Mouse (Mus musculus): ENCODE measurements around the gene Scd4.

Scd4 gene

DNA sequence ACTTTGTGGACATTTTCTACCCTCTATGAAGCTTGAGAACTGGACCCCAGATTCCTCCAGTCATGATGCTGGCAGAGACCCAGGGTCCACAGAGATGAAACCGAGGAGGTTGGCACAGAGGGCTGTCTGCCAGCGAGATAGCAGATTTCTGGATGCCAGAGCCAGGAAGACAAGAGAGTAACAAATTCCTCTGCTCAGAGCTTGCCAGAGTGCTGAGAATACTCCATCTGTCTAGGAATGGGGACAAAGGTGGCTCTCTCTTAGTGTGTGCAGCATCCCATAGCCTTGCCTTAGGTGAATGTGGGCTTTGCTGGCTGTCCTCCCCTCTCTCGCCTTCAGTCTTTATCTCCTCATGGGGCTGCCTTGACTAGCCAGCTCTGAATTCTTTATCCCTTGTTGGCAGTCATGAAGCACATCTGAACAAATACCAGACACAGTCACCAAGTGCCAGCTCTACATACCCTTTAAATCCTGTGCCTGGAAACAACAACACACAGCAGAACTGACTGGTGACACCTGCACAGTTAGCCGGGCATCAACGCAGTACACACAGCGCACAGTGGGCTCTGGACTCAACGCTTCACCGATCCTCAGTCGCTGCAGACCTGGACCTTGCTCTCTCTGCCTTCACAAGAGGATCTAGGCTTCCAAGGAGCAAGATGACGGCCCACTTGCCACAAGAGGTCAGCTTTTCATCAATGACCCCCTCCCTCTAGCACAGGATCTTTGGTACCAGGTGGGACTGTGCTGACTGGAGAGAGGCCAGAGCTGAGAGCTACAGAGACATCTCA is at the start of gene Scd4:
Gene Scd4 (plus strand): TSS at position 260 of the 791 bp plus-strand sequence.
- DNase-seq (ENCODE audit: low spot score in 2 of 2): no peak

DNA sequence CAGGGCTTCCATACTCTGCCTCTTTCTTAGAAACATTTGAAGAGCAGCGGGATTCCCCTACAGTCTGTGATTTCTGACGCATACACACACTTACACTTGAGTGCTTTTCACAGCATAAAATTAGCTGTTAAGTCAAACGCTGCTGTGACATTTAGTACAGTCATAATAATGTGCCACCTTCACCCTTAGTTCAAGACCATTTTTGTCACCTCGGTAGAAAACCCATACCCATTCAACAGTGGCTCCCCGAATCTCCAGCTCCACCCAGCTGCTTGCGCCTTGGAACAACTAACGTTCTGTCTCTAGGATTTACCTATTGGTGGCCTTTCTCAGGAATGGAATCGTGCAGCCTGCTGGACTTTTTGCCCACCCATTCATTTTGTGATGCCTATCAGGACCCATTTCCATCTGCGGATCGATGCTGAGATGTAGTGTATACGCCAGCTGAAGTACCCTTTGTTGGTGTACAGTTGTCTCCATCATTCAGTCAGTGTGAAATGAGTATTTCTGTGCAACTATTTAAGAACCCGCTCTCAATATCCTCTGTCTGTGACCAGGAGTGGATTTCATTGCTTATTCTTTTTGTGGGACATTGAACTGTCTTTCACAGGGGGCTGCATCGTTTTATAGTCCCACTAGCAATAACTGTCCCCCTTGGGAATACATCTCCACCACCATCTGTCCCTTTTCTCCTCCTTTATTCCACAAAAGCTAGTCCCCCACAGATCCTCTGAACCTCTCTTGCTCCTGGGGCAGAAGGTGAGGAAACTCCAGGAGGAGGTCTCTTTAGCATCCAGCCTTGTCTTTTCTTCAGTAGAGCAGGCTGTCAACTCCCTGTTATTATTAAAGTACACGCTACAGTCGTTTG is 49.5 kb upstream of the Scd4 start:
- peak; percentile 49 to 71 for DNase-seq (ENCODE audit: low spot score in 2 of 2)

GRCm38 (mm10) chr19:44284025-44284695 is 48.7 kb upstream of the Scd4 start:
- DNase-seq (ENCODE audit: low spot score in 2 of 2): peak; percentile 91 to 93

DNA sequence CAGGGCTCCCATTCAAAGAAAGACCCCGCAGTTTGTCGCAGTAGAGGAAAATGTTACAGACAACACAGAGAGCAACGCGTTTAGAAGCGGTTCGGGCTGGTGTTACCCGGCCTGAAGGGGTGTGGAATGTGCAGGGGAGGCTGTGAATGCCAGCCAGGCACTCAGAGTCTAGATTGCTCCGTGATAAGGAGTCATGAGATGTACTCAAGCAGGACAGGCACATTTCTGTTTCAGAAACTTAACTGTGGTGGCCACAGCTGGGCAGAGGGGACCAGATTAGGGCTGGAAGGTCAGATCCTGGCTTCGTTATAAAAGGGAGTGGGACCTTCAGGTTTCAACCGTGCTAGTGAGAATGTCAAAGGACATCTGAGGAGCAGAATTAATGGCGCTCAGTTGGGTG is 48.2 kb upstream of the Scd4 start:
- DNase-seq (ENCODE audit: low spot score in 2 of 2): peak in 1 of 2 experiments; percentile 22

- no peak for DNase-seq (ENCODE audit: low spot score in 2 of 2)
These were observed 47.3 kb upstream of the Scd4 start for GRCm38 (mm10) chr19:44285554-44285953.

GRCm38 (mm10) chr19:44286109-44286508 is 46.8 kb upstream of the Scd4 start:
- DNase-seq (ENCODE audit: low spot score in 2 of 2): no peak

DNA sequence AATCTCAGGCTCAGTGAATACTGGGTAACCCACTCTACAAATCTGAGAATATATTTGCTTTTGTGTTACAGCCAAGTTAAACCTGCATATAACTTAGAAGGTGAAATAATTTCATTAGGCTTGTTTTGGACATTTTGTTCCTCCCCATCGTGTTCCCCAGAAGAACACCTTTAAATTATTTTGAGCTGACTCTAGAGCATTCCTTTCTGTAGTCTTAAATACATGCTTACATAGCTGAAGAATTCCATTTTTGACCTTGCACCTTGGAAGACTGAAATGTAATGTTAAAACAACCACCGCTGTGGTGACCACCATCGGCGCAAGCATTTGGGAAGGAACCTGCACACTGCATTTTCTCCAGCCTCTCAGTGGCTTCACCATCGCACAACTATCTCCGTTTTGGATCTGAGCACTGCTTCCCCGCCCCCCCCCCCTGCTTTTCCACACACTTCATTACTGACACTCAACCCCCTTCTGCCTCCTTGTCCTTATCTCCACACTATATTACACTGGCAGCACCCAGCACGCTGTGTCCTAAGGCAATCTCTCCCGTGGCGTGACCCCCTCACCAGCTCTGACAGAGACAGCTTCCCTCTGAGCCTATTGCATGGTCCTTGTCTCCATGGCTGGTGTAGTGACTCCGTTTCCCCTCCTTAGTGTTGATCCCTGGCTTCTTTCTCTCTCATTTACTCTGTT is 45.3 kb upstream of the Scd4 start:
- DNase-seq (ENCODE audit: low spot score in 2 of 2): no peak

- DNase-seq (ENCODE audit: low spot score in 2 of 2): no peak
These were observed 40.8 kb upstream of the Scd4 start for GRCm38 (mm10) chr19:44292083-44292482.

- DNase-seq (ENCODE audit: low spot score in 2 of 2): no peak
These were observed 40.4 kb upstream of the Scd4 start for GRCm38 (mm10) chr19:44292483-44292882.

DNA sequence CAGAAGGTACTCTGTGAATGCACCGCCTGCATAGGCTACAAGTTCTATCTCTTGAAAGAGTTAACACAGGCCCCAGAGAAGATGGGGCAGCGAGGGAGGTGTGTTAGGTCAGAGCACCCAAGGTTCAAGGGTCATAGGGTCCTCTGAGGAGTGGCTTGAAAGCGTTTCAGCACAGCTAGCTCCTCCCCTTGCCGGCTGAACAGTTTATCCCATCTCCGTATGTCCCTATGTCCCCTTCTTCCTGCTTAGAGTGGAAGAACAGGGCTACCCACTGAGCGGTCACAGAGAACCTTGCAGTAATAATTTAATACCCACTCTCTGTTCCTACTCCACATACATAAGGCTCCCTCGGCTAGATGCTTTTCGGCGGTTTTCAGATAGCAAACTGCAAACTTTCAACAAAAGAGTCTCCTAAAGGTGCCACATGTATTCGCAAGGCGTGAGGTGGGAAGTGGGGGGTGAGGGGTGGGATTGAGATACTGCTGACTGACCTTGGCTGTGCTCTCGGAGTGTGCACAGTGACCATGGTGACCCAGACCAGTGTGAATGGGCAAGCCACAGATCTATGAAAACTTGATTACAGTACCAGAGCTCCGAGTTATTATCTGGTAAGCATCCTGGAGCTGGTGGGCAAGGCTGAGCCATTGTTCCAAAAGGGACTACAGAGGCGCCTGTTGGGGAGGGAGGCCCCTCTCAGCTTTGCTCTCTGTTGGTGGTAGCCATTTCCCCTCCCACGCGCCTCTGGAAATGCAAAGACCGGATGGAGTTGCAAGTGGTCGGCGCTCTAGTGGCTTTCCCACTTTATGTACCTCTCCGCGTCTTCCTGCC is 39.7 kb upstream of the Scd4 start, which contains the start of gene Scd2:
Gene Scd2 (plus strand): TSS at position 734 of the 828 bp plus-strand sequence.
- no peak for DNase-seq (ENCODE audit: low spot score in 2 of 2)

DNA sequence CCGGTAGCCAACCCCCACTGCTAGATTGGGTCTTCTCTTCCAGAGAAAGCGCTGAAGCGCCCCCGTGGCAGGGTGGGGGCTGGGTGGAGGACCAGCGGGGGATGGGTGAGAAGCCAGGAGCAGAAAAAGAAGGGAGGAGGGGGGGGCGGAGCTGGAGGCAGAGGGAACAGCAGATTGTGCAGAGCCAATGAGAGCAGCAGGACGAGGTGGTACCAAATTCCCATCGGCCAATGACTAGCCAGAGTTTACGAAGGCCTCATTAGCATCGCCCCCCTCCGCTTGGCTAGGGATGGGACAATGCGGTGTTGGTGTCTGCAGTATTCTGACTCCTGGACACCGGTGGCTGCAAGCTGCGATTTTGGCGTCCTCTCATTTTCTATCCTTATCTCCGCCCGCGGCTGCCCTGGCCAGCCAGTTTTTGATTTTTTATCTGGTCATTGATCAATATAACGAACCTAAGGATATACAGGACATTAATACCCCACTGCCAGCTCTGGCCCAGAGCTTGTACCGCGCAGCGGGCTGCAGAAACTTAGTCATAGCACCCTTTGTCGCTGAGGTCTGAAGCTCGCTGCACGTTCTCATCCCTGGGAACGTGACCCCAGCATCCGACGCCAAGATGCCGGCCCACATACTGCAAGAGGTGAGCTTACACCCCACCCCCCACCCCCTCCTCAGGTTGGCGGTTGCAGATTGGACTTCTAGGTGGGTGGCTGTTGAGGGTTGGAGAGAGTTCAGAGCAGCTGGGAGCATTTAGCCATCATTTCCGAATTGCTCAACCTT is 38.9 kb upstream of the Scd4 start:
- peak; percentile 82 to 86 for DNase-seq (ENCODE audit: low spot score in 2 of 2)

DNA sequence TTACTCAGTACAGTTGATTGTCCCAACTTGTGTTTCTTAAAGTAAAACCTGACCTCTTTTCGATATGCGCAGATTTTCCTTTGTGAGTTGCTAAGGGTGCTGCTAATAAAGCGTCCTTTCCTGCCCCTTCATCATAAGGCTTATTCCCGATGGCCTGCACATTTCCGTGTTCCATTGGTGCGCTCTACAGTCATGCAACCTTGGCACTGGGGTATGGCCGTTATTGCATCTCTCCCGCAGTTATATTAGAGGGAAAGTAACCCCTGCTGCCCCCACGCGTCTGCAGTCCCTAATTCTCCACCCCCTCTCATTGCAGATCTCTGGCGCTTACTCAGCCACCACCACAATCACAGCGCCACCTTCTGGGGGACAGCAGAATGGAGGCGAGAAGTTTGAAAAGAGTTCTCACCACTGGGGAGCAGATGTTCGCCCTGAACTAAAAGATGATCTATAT is 38.3 kb upstream of the Scd4 start:
- DNase-seq (ENCODE audit: low spot score in 2 of 2): peak; percentile 87 to 90

- DNase-seq (ENCODE audit: low spot score in 2 of 2): no peak
These were observed 37.6 kb upstream of the Scd4 start for GRCm38 (mm10) chr19:44295251-44295650.

DNA sequence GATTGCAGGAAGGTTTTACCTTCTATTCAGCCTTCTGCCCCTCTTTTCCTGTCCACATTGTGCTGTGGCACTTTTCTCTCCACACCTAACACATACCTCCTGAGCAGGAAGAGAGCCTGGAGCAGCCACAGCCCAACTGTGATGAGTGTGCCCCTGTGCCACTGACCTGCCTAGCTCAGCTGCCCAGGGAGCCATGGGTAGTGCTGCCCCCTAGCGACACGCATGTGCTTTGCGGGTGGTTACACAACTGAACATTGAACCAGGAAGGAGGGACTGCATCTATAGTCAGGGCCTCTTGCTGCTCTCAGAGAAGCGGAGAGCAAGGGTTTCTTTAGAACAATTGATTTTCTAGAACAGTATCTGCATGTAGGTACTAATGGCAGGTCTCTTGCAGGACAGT is 37.2 kb upstream of the Scd4 start:
- peak; percentile 84 to 85 for DNase-seq (ENCODE audit: low spot score in 2 of 2)

DNA sequence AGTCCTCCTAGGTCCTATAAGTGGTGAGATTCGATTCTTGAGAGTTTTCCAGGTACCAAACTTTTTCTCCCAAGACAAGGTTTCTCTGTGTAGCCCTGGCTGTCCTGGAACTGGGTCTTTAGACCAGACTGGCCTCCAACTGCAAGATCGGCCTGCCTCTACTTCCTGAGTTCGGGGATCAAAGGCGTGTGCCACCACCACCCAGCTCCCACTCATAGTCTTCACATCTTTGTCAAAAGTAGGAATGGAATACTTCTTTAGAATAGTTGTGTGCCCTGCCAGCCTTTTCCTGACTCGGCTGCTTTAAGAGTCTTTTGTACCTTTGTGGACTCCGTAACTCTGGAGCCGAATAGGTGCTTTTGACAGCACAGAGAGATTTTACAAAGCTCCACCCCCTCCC is 36.7 kb upstream of the Scd4 start:
- no peak for DNase-seq (ENCODE audit: low spot score in 2 of 2)

GRCm38 (mm10) chr19:44297068-44297760 is 35.7 kb upstream of the Scd4 start:
- DNase-seq (ENCODE audit: low spot score in 2 of 2): peak in 1 of 2 experiments; percentile 26

GRCm38 (mm10) chr19:44297862-44298261 is 35.0 kb upstream of the Scd4 start:
- DNase-seq (ENCODE audit: low spot score in 2 of 2): no peak

- DNase-seq (ENCODE audit: low spot score in 2 of 2): no peak
These were observed 33.8 kb upstream of the Scd4 start for GRCm38 (mm10) chr19:44299078-44299477.

- DNase-seq (ENCODE audit: low spot score in 2 of 2): no peak
These were observed 33.0 kb upstream of the Scd4 start for GRCm38 (mm10) chr19:44299902-44300301.
